Mouse (Mus musculus) heart, embryonic 10.5 days (tissue): Measurements from ENCODE around the gene Six5. TPM values are rescaled to one million over a fixed set of nuclear protein-coding genes. Genes with fewer than 3 reads are reported as not detected.

Experiments used
- DNase-seq: peaks from one replicate; pipeline ENCODE4 v3.0.0-alpha.2; 2017; ENCODE audit warnings: low spot score
- H3K27ac ChIP-seq: fragments of 300-500 bp; sonication (generic); 2 replicates; pipeline ENCODE4 v1.5.1; 2016; ENCODE audit warnings: mild to moderate bottlenecking
- H3K27me3 ChIP-seq: fragments of 300-500 bp; sonication (generic); 2 replicates; pipeline ENCODE4 v1.6.1; 2016; ENCODE audit warnings: mild to moderate bottlenecking; ENCODE audit not compliant: poor library complexity, insufficient read depth, severe bottlenecking
- H3K36me3 ChIP-seq: fragments of 300-500 bp; sonication (generic); 2 replicates; pipeline ENCODE4 v1.6.1; 2016; ENCODE audit warnings: mild to moderate bottlenecking, moderate library complexity
- H3K4me1 ChIP-seq: fragments of 300-500 bp; sonication (generic); 2 replicates; pipeline ENCODE4 v1.6.1; 2016; ENCODE audit warnings: mild to moderate bottlenecking
- H3K4me3 ChIP-seq: fragments of 300-500 bp; sonication (generic); 2 replicates; pipeline ENCODE4 v1.5.1; 2016; ENCODE audit warnings: mild to moderate bottlenecking, moderate library complexity
- H3K9me3 ChIP-seq: fragments of 300-500 bp; sonication (generic); 2 replicates; pipeline ENCODE4 v1.6.1; 2016; ENCODE audit warnings: mild to moderate bottlenecking, moderate library complexity
- WGBS: fragments of 180-500 bp; shearing (Covaris S2); methylation state at CpG from one replicate; pipeline ENCODE4 v1.1.7; 2016; 5-methylcytosine and 5-hydroxymethylcytosine counted together
- microRNA-seq: library from miRNA; unstranded; fragments of <30 nt; microRNA quantifications from one replicate; pipeline ENCODE4, GENCODE M21; 2017
- polyA plus RNA-seq: library from polyadenylated mRNA; unstranded; fragments of >200 nt; fragmentation: Nextera tagmentation; extraction: Ambion mirVana; gene quantifications from 2 replicates; pipeline ENCODE4 v1.2.1, GENCODE M21; 2016

Six5 gene
- polyA plus RNA-seq, 1 experiment from 2014 or later = 6.1 TPM

- no peak overlapping the region for H3K27ac ChIP-seq
- H3K4me3 ChIP-seq = no peak overlapping the region
- peaks cover 70% of the 10 kb centered on the region for H3K36me3 ChIP-seq
- WGBS = 44% methylated on average over 5 of the region's 5 CpGs
- DNase-seq = no peak
- no peaks in the 10 kb centered on the region for H3K4me1 ChIP-seq
- H3K27me3 ChIP-seq = no peaks in the 10 kb centered on the region
- no peaks in the 10 kb centered on the region for H3K9me3 ChIP-seq
These were observed 43.0 kb downstream of the Six5 start for GRCm38 (mm10) chr7:19137380-19137779.

GRCm38 (mm10) chr7:19146793-19147192 lies 52.4 kb downstream of the Six5 start:
- H3K27me3 ChIP-seq = no peaks in the 10 kb centered on the region
- peaks cover 16% of the 10 kb centered on the region for H3K36me3 ChIP-seq
- no peak overlapping the region for H3K4me3 ChIP-seq
- 84% methylated on average over 10 of the region's 10 CpGs for WGBS
- H3K27ac ChIP-seq = no peak overlapping the region
- H3K4me1 ChIP-seq = peaks cover 28% of the 10 kb centered on the region
- H3K9me3 ChIP-seq = no peaks in the 10 kb centered on the region
- DNase-seq = no peak

- H3K4me3 ChIP-seq = no peak overlapping the region
- 48% methylated on average over 6 of the region's 6 CpGs for WGBS
- no peak for DNase-seq
These were observed 53.2 kb downstream of the Six5 start for GRCm38 (mm10) chr7:19147497-19148045.

More at GRCm38 (mm10) chr7:19147497-19148045, 53.2 kb downstream of the Six5 start:
- H3K27me3 ChIP-seq = no peaks in the 10 kb centered on the region
- H3K4me1 ChIP-seq = peaks cover 28% of the 10 kb centered on the region
- no peaks in the 10 kb centered on the region for H3K9me3 ChIP-seq
- H3K27ac ChIP-seq = no peak overlapping the region
- H3K36me3 ChIP-seq = peaks cover 23% of the 10 kb centered on the region

Small RNA genes within 50 kb of the gene (microRNA-seq; reads per million reads assigned to microRNA genes)
- not detected for gene Mir3100

Other genes starting within 250 kb of the Six5 start
- gene Pglyrp1, start 223.3 kb upstream of the Six5 start, polyA plus RNA-seq = 0.26 and 0.43 TPM in 2 replicates
- 26.9 and 29.4 TPM in 2 replicates for gene Ccdc61, start 184.2 kb upstream of the Six5 start, polyA plus RNA-seq
- gene Nova2, start 168.7 kb upstream of the Six5 start, polyA plus RNA-seq = 0.53 and 0.57 TPM in 2 replicates
- gene Nanos2, start 107.2 kb upstream of the Six5 start, polyA plus RNA-seq = not detected in 2 replicates
- 2.1 and 3.3 TPM in 2 replicates for gene Mypop, start 103.3 kb upstream of the Six5 start, polyA plus RNA-seq
- gene Irf2bp1, start 90.5 kb upstream of the Six5 start, polyA plus RNA-seq = 14.9 and 27.0 TPM in 2 replicates
- 0.36 and 8.6 TPM in 2 replicates for gene Foxa3, start 71.1 kb upstream of the Six5 start, polyA plus RNA-seq
- gene Sympk, start 70.2 kb upstream of the Six5 start, polyA plus RNA-seq = 34.0 and 44.5 TPM in 2 replicates
- gene Rsph6a, start 39.9 kb upstream of the Six5 start, polyA plus RNA-seq = not detected in 2 replicates
- gene Dmwd, start 18.4 kb upstream of the Six5 start, polyA plus RNA-seq = 14.8 and 18.0 TPM in 2 replicates
- 16.9 and 17.7 TPM in 2 replicates for gene Dmpk, start 10.7 kb upstream of the Six5 start, polyA plus RNA-seq
- gene Gm4969, start 23.8 kb downstream of the Six5 start, polyA plus RNA-seq = 1.7 and 2.1 TPM in 2 replicates
- gene Fbxo46, start 25.3 kb downstream of the Six5 start, polyA plus RNA-seq = 12.2 and 13.1 TPM in 2 replicates
- gene Qpctl, start 54.7 kb downstream of the Six5 start, polyA plus RNA-seq = 10.8 and 12.1 TPM in 2 replicates
- gene Snrpd2, start 55.1 kb downstream of the Six5 start, polyA plus RNA-seq = 132 and 142 TPM in 2 replicates
- gene Gipr, start 71.5 kb downstream of the Six5 start, polyA plus RNA-seq = 9.7 and 12.8 TPM in 2 replicates
- gene Eml2, start 81.8 kb downstream of the Six5 start, polyA plus RNA-seq = 12.2 and 14.2 TPM in 2 replicates
- 1.0 and 1.8 TPM in 2 replicates for gene Gpr4, start 117.9 kb downstream of the Six5 start, polyA plus RNA-seq
- gene Opa3, start 133.7 kb downstream of the Six5 start, polyA plus RNA-seq = 46.8 and 47.9 TPM in 2 replicates
- gene Vasp, start 177.2 kb downstream of the Six5 start, polyA plus RNA-seq = 99.0 and 112 TPM in 2 replicates
- gene Ppm1n, start 185.5 kb downstream of the Six5 start, polyA plus RNA-seq = 0.13 TPM in 1 of 2 replicates, not detected in the other
- 22.4 and 26.0 TPM in 2 replicates for gene Rtn2, start 188.0 kb downstream of the Six5 start, polyA plus RNA-seq
- gene Fosb, start 215.5 kb downstream of the Six5 start, polyA plus RNA-seq = 0.24 and 0.27 TPM in 2 replicates